Mouse (Mus musculus) intestine, postnatal 0 days (tissue): ENCODE measurements around the gene Clk2. TPM values are rescaled to one million over a fixed set of nuclear protein-coding genes. Genes with fewer than 3 reads are reported as not detected.

ENCODE experiments used
- ATAC-seq: fragments of 200-750 bp; cut with Nextera tagmentation; 2 replicates; pipeline ENCODE4 v1.8.0; 2017; ENCODE audit warnings: mild to moderate bottlenecking, moderate TSS enrichment, moderate library complexity
- H3K27ac ChIP-seq: fragments of 300-500 bp; sonication (generic); 2 replicates; pipeline ENCODE4 v1.5.1; 2014; ENCODE audit warnings: mild to moderate bottlenecking, low read depth, low read length, moderate library complexity
- H3K27me3 ChIP-seq: fragments of 300-500 bp; sonication (generic); replicated peaks from 2 replicates; pipeline ENCODE4 v1.6.1; 2014; ENCODE audit warnings: low read length, mixed read lengths; ENCODE audit not compliant: control insufficient read depth, insufficient read depth
- H3K36me3 ChIP-seq: fragments of 300-500 bp; sonication (generic); 2 replicates; pipeline ENCODE4 v1.6.1; 2014; ENCODE audit warnings: mild to moderate bottlenecking, moderate library complexity; ENCODE audit not compliant: control insufficient read depth, insufficient read depth
- H3K4me1 ChIP-seq: fragments of 300-500 bp; sonication (generic); replicated peaks from 2 replicates; pipeline ENCODE4 v1.6.1; 2014; ENCODE audit warnings: antibody characterized with exemption, low read length, mixed read lengths; ENCODE audit not compliant: control insufficient read depth, insufficient read depth
- H3K4me2 ChIP-seq: fragments of 300-500 bp; sonication (generic); replicated peaks from 2 replicates; pipeline ENCODE4 v1.6.1; 2014; ENCODE audit warnings: low read depth, mild to moderate bottlenecking, moderate library complexity
- H3K4me3 ChIP-seq: fragments of 300-500 bp; sonication (generic); 2 replicates; pipeline ENCODE4 v1.5.1; 2014; ENCODE audit warnings: low read depth, low read length
- H3K9ac ChIP-seq: fragments of 300-500 bp; sonication (generic); 2 replicates; pipeline ENCODE4 v1.6.1; 2014; ENCODE audit warnings: mild to moderate bottlenecking, low read depth, low read length
- H3K9me3 ChIP-seq: fragments of 300-500 bp; sonication (generic); 2 replicates; pipeline ENCODE4 v1.6.1; 2016; ENCODE audit warnings: mixed run types; ENCODE audit not compliant: control insufficient read depth
- CTCF ChIP-seq: sonication (generic); IDR thresholded peaks from 2 replicates; pipeline ENCODE4 v1.5.1; 2016; ENCODE audit warnings: low read depth, mild to moderate bottlenecking, control low read depth, antibody characterized with exemption, moderate library complexity
- WGBS: fragments of 180-500 bp; shearing (Covaris S2); extraction: QIAGEN DNeasy Blood & Tissue Kit; methylation state at CpG from one replicate; pipeline ENCODE4 v1.1.7; 2014; 5-methylcytosine and 5-hydroxymethylcytosine counted together
- polyA plus RNA-seq: library from polyadenylated mRNA; unstranded; fragments of >200 nt; fragmentation: Nextera tagmentation; extraction: Ambion mirVana; gene quantifications from 2 replicates; pipeline ENCODE4 v1.2.1, GENCODE M21; 2015

Clk2 gene
- polyA plus RNA-seq, 1 experiment from 2014 or later = 8.6 TPM

- no peak for ATAC-seq
- Histone ChIP-seq H3K36me3 (peaks cover 46% of the 10 kb centered on the region), H3K9ac (no peak overlapping the region), H3K27me3 (no peaks in the 10 kb centered on the region), H3K4me2 (no peak overlapping the region), H3K4me1 (no peaks in the 10 kb centered on the region), H3K9me3 (no peaks in the 10 kb centered on the region), H3K27ac (no peak overlapping the region), H3K4me3 (no peak overlapping the region)
- TF ChIP-seq CTCF = no peak
- 71% methylated on average over 10 of the region's 10 CpGs for whole genome bisulfite sequencing
Measured at GRCm38 (mm10) chr3:89144821-89145220, 19.8 kb upstream of the Clk2 start.

DNA sequence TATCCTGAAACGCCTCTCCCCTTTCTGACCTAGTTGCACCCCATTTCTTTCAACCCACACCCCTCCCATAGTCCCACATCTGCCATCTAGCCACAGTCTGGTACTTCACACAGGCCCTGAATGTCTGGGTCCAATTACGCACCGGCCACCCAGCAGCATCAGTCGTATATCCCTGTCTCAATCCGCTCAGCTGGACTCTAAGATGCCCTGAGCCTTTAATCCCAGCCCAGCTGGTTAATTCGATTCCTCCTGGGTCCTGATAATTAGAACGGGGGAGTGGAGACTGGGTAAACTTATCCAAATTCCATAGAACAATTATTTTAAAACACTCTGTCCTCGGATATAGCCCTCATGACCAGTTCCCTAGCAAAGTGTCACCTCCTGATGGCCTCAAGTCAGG, 19.0 kb upstream of the Clk2 start:
- no peak for ATAC-seq
- Histone ChIP-seq H3K9ac (no peak overlapping the region), H3K4me3 (no peak overlapping the region), H3K9me3 (no peaks in the 10 kb centered on the region), H3K27me3 (no peaks in the 10 kb centered on the region), H3K27ac (no peak overlapping the region), H3K4me2 (no peak overlapping the region), H3K36me3 (peaks cover 46% of the 10 kb centered on the region), H3K4me1 (no peaks in the 10 kb centered on the region)
- WGBS = 70% methylated on average over 8 of the region's 8 CpGs
- no peak for TF ChIP-seq CTCF

DNA sequence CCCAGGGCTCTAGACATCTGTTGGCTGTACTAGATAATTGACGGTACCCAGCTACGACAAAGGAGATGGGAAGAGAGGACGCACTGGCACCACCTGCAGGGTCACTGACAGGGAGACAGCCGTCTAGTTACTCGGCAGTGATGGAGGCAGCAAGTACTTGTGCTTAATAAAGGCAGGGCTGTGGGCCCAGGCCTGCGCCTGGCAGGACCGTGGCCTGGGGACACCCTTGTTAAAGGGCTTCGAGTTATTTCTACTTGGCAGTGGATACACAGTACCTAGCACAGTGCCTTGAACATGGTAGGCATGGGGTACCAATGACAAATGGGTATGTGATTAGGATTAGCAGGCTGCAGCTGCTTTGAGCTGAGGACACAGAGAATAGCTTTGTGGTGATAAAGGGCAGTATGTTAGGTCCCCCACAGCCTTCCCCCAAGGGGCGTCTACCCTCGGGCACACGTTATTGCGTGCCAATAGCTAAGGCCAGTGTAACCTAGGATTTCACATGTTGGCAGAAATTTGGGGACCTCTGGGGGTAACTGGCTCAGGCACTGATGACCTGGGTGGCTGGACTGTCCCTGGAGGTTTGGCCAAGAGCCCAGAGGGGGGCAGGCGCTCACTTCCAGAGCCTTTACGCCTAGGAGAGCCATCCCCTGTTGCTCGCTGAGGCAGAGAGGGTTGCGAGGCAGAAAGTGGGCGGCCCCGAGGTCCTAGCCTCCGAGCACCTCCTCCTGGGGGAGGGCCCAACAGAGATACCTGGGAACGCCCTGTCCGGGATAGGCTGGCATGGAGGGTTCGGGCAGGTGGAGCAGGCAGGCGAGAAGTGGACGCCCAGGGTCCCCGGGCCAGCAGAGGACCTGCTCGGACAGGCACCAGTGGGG, 17.3 kb upstream of the Clk2 start:
- H3K9ac ChIP-seq = no peak overlapping the region
- TF ChIP-seq CTCF = peak; percentile 39
- WGBS = 19% methylated on average over 26 of the region's 26 CpGs
- H3K27me3 ChIP-seq = no peaks in the 10 kb centered on the region
- peak overlapping the region; percentile 22 for H3K4me3 ChIP-seq
- peak; percentile 83 for ATAC-seq
- no peaks in the 10 kb centered on the region for H3K4me1 ChIP-seq
- H3K36me3 ChIP-seq = peaks cover 34% of the 10 kb centered on the region
- H3K27ac ChIP-seq = no peak overlapping the region
- peak overlapping the region; percentile 63 for H3K4me2 ChIP-seq
- H3K9me3 ChIP-seq = no peaks in the 10 kb centered on the region

- no peak overlapping the region for H3K9ac ChIP-seq
- H3K27me3 ChIP-seq = no peaks in the 10 kb centered on the region
- WGBS = 6% methylated on average over 15 of the region's 15 CpGs
- peaks cover 28% of the 10 kb centered on the region for H3K36me3 ChIP-seq
- H3K4me2 ChIP-seq = peak overlapping the region; percentile 63
- 0 out of 2 replicates have a peak overlapping the region, but pooled peaks have one; percentile 35 for H3K27ac ChIP-seq
- TF ChIP-seq CTCF = no peak
- no peaks in the 10 kb centered on the region for H3K4me1 ChIP-seq
- ATAC-seq = peak; percentile 49
- peak overlapping the region; percentile 22 for H3K4me3 ChIP-seq
- no peaks in the 10 kb centered on the region for H3K9me3 ChIP-seq
Measured at GRCm38 (mm10) chr3:89147979-89148311, 16.6 kb upstream of the Clk2 start.

DNA sequence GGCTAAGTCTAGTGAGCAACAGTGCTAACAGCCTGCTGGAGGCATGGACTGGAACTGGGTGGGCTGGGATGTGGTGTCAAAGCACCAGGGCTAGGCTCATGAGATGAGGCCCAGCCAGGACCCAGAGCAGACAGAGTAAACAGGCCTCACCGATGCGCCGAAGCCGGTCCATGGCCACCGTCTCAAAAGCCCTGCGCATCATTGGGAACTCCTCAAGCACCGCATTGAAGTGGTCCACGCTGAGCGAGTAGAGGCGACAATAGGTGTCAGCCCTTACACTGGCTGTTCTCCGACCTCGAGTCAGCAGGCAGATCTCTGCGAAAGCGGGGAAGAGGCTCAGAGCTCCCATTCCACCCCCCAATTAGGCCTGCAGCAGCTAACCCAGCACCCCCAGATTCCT, 16.0 kb upstream of the Clk2 start:
- Histone ChIP-seq H3K9ac (no peak overlapping the region), H3K27ac (no peak overlapping the region), H3K9me3 (no peaks in the 10 kb centered on the region), H3K4me1 (no peaks in the 10 kb centered on the region), H3K27me3 (no peaks in the 10 kb centered on the region), H3K4me3 (no peak overlapping the region), H3K36me3 (peaks cover 22% of the 10 kb centered on the region), H3K4me2 (no peak overlapping the region)
- ATAC-seq = no peak
- 70% methylated on average over 14 of the region's 14 CpGs for WGBS
- no peak for TF ChIP-seq CTCF

GRCm38 (mm10) chr3:89152084-89152835, 12.3 kb upstream of the Clk2 start:
- no peak overlapping the region for H3K4me3 ChIP-seq
- no peaks in the 10 kb centered on the region for H3K36me3 ChIP-seq
- ATAC-seq = no peak
- no peaks in the 10 kb centered on the region for H3K9me3 ChIP-seq
- H3K4me2 ChIP-seq = no peak overlapping the region
- H3K4me1 ChIP-seq = no peaks in the 10 kb centered on the region
- 49% methylated on average over 17 of the region's 17 CpGs for WGBS
- H3K27ac ChIP-seq = no peak overlapping the region
- no peak overlapping the region for H3K9ac ChIP-seq
- H3K27me3 ChIP-seq = no peaks in the 10 kb centered on the region
- no peak for TF ChIP-seq CTCF
